Mouse (Mus musculus) frontal cortex, postnatal 14 days (tissue): ENCODE measurements at regions not wholly inside any gene's neighbourhood (a gene's known extent, or its start where the extent isn't known, plus 50 kb on each side); places are given as distances from the start of the nearest gene placed in this dataset.

Experiments used
- DNase-seq, 2 experiments: peaks; one replicate each; pipeline ENCODE4 v3.0.0; 2022; ENCODE audit warnings: low spot score in 2 of 2

GRCm38 (mm10) chr10:38288689-38289283, 532.8 kb downstream of the Rfpl4b start:
- no peak for DNase-seq

- DNase-seq: no peak
These were observed 552.4 kb downstream of the Rfpl4b start for GRCm38 (mm10) chr10:38269136-38269535.

- DNase-seq: no peak
These were observed 556.0 kb downstream of the Rfpl4b start for GRCm38 (mm10) chr10:38265564-38265963.

GRCm38 (mm10) chr10:38246821-38247220, 574.8 kb downstream of the Rfpl4b start:
- DNase-seq: no peak
